Mouse (Mus musculus): ENCODE measurements at regions not wholly inside any gene's neighbourhood (a gene's known extent, or its start where the extent isn't known, plus 50 kb on each side); places are given as distances from the start of the nearest gene placed in this dataset.
A peak's percentile ranks its signal among the peaks of the same experiment; 100 is the strongest.

GRCm38 (mm10) chr13:97559611-97560385, 200.6 kb downstream of the Gm10260 start:
- DNase-seq: no peak

GRCm38 (mm10) chr13:97558884-97559283, 201.5 kb downstream of the Gm10260 start:
- DNase-seq: no peak

- DNase-seq: no peak
Measured at GRCm38 (mm10) chr13:97555312-97555711, 205.1 kb downstream of the Gm10260 start.

- DNase-seq: no peak
Measured at GRCm38 (mm10) chr13:97554601-97555000, 205.8 kb downstream of the Gm10260 start.

GRCm38 (mm10) chr13:97552236-97552635, 208.2 kb downstream of the Gm10260 start:
- no peak for DNase-seq

- DNase-seq: no peak
Measured at GRCm38 (mm10) chr13:97550880-97551279, 209.6 kb downstream of the Gm10260 start.

- no peak for DNase-seq
Measured at GRCm38 (mm10) chr13:97550172-97550571, 210.3 kb downstream of the Gm10260 start.

GRCm38 (mm10) chr13:97549384-97549783, 211.0 kb downstream of the Gm10260 start:
- DNase-seq: no peak

- DNase-seq: peak; percentile 59
Measured at GRCm38 (mm10) chr13:97548527-97548977, 211.9 kb downstream of the Gm10260 start.

- no peak for DNase-seq
Measured at GRCm38 (mm10) chr13:97546936-97547335, 213.5 kb downstream of the Gm10260 start.

GRCm38 (mm10) chr13:97545971-97546454, 214.4 kb downstream of the Gm10260 start:
- DNase-seq: peak; percentile 66

GRCm38 (mm10) chr13:97539686-97540085, 220.7 kb downstream of the Gm10260 start:
- DNase-seq: peak; percentile 38

GRCm38 (mm10) chr13:97538441-97538840, 222.0 kb downstream of the Gm10260 start:
- DNase-seq: no peak

GRCm38 (mm10) chr13:97537686-97538085, 222.7 kb downstream of the Gm10260 start:
- no peak for DNase-seq

- no peak for DNase-seq
Measured at GRCm38 (mm10) chr13:97537206-97537605, 223.2 kb downstream of the Gm10260 start.

GRCm38 (mm10) chr13:97533896-97534666, 226.4 kb downstream of the Gm10260 start:
- DNase-seq: peak; percentile 17

GRCm38 (mm10) chr13:97531181-97531580, 229.3 kb downstream of the Gm10260 start:
- DNase-seq: no peak

GRCm38 (mm10) chr13:97530570-97530969, 229.9 kb downstream of the Gm10260 start:
- no peak for DNase-seq

- DNase-seq: no peak
Measured at GRCm38 (mm10) chr13:97527958-97528357, 232.5 kb downstream of the Gm10260 start.

- DNase-seq: no peak
Measured at GRCm38 (mm10) chr13:97524847-97525434, 235.5 kb downstream of the Gm10260 start.

GRCm38 (mm10) chr13:97523523-97524412, 236.7 kb downstream of the Gm10260 start:
- DNase-seq: peak; percentile 62

All from adrenal gland, adult 2 months (tissue).